Mouse (Mus musculus) liver, embryonic 14.5 days (tissue): Measurements from ENCODE around the gene Camk1.

Experiments
- CTCF ChIP-seq: IDR thresholded peaks from 2 replicates; pipeline ENCODE4 v1.5.1; 2016; ENCODE audit warnings: antibody characterized with exemption, low read depth, control low read depth
- EP300 ChIP-seq: IDR thresholded peaks from 2 replicates; pipeline ENCODE4 v1.6.1; 2016; ENCODE audit warnings: antibody characterized with exemption, low read depth

DNA sequence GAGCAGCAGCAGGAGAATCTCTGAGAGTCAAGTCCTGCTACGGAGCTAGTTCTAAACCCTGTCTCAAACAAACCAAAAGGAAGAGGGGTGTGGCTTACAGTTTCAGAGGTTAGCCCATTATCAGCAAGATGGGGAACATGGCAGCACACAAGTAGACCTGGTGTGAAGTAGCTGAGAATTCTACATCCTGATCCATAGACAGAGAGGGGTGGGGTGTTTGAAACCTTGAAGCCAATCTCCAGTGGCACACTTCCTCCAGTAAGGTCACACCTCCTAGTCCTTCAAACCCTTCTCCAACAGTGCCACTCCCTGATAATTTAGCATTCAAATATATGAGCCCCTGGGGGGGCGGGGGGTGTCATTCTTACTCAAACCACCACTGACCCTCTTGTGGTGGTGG, 47.7 kb downstream of the Camk1 start:
- no peak for TF ChIP-seq CTCF
- no peak for TF ChIP-seq EP300
